Mouse (Mus musculus) stomach, postnatal 0 days (tissue): ENCODE data around the gene Srgap1. TPM values are rescaled to one million over a fixed set of nuclear protein-coding genes. Genes with fewer than 3 reads are reported as not detected.

Source experiments
- ATAC-seq: fragments of 200-750 bp; cut with Nextera tagmentation; 2 replicates; pipeline ENCODE4 v1.8.0; 2017; ENCODE audit not compliant: low FRiP score, low TSS enrichment
- DNase-seq: peaks from one replicate; pipeline ENCODE4 v3.0.0-alpha.2; 2016; ENCODE audit warnings: low spot score
- H3K27ac ChIP-seq: fragments of 300-500 bp; sonication (generic); replicated peaks from 2 replicates; pipeline ENCODE4 v1.5.1; 2014; ENCODE audit warnings: mild to moderate bottlenecking, control low read depth
- H3K27me3 ChIP-seq: fragments of 300-500 bp; sonication (generic); 2 replicates; pipeline ENCODE4 v1.6.1; 2014; ENCODE audit warnings: low read length; ENCODE audit not compliant: control insufficient read depth, insufficient read depth
- H3K36me3 ChIP-seq: fragments of 300-500 bp; sonication (generic); 2 replicates; pipeline ENCODE4 v1.6.1; 2014; ENCODE audit warnings: low read length, mixed read lengths; ENCODE audit not compliant: control insufficient read depth, insufficient read depth
- H3K4me1 ChIP-seq: fragments of 300-500 bp; sonication (generic); replicated peaks from 2 replicates; pipeline ENCODE4 v1.6.1; 2014; ENCODE audit warnings: antibody characterized with exemption; ENCODE audit not compliant: control insufficient read depth, insufficient read depth
- H3K4me2 ChIP-seq: fragments of 300-500 bp; sonication (generic); replicated peaks from 2 replicates; pipeline ENCODE4 v1.6.1; 2014; ENCODE audit warnings: low read depth, mild to moderate bottlenecking, control low read depth, moderate library complexity
- H3K4me3 ChIP-seq: fragments of 300-500 bp; sonication (generic); 2 replicates; pipeline ENCODE4 v1.5.1; 2014; ENCODE audit warnings: low read depth, low read length, control low read depth
- H3K9ac ChIP-seq: fragments of 300-500 bp; sonication (generic); 2 replicates; pipeline ENCODE4 v1.6.1; 2014; ENCODE audit warnings: mild to moderate bottlenecking, low read length, control low read depth, mixed read lengths
- H3K9me3 ChIP-seq: fragments of 300-500 bp; sonication (generic); 2 replicates; pipeline ENCODE4 v1.6.1; 2016; ENCODE audit warnings: low read length; ENCODE audit not compliant: control insufficient read depth
- CTCF ChIP-seq: IDR thresholded peaks from 2 replicates; pipeline ENCODE4 v1.5.1; 2016; ENCODE audit warnings: antibody characterized with exemption, low read depth, mild to moderate bottlenecking, moderate library complexity
- EP300 ChIP-seq: optimal IDR thresholded peaks from 2 replicates; pipeline ENCODE3; 2016; ENCODE audit warnings: antibody characterized with exemption
- WGBS: fragments of 180-500 bp; shearing (Covaris S2); extraction: QIAGEN DNeasy Blood & Tissue Kit; methylation state at CpG from one replicate; pipeline ENCODE4 v1.1.7; 2014; 5-methylcytosine and 5-hydroxymethylcytosine counted together
- polyA plus RNA-seq: library from polyadenylated mRNA; unstranded; fragments of >200 nt; fragmentation: Nextera tagmentation; extraction: Ambion mirVana; gene quantifications from 2 replicates; pipeline ENCODE4 v1.2.1, GENCODE M21; 2015

Srgap1 gene
- polyA plus RNA-seq, 1 experiment from 2014 or later = 5.2 TPM

GRCm38 (mm10) chr10:121904137-121904536, 143.0 kb downstream of the Srgap1 start:
- peak overlapping the region; percentile 77 for H3K27ac ChIP-seq
- WGBS = 12% methylated on average over 1 of the region's 1 CpGs
- no peaks in the 10 kb centered on the region for H3K4me1 ChIP-seq
- no peak for TF ChIP-seq CTCF
- TF ChIP-seq EP300 = no peak
- H3K4me3 ChIP-seq = no peak overlapping the region
- no peaks in the 10 kb centered on the region for H3K9me3 ChIP-seq
- H3K27me3 ChIP-seq = no peaks in the 10 kb centered on the region
- no peak overlapping the region for H3K4me2 ChIP-seq
- DNase-seq (peak; percentile 39), ATAC-seq (peak; percentile 92)
- H3K36me3 ChIP-seq = no peaks in the 10 kb centered on the region
- H3K9ac ChIP-seq = no peak overlapping the region

DNA sequence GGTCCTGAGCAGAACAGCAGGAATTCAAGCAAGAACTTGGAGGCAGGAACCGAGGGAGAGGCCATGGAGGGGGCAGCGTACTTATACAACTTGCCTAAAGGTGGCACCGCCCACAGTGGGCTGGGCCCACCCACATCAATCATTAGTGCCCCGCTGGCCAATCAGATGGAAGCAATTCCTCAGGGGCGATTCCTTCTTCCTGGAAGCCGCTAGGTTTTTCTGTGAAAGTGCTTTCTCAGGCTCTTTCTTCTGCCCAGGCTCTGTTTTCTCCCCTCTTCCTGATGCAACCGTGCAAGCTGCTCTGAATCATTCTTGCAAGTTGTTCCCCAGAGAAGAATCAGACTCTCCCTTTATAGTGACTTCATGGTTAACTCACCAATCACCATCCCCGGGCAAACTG, 144.5 kb downstream of the Srgap1 start:
- Histone ChIP-seq H3K27me3 (no peaks in the 10 kb centered on the region), H3K9ac (no peak overlapping the region), H3K36me3 (no peaks in the 10 kb centered on the region), H3K4me3 (no peak overlapping the region), H3K9me3 (no peaks in the 10 kb centered on the region), H3K27ac (no peak overlapping the region), H3K4me1 (no peaks in the 10 kb centered on the region), H3K4me2 (no peak overlapping the region)
- DNase-seq (peak; percentile 60), ATAC-seq (no peak; the same call in 1 of the 2 replicates)
- TF ChIP-seq CTCF (no peak), EP300 (no peak)
- 80% methylated on average over 8 of the region's 8 CpGs for WGBS

DNA sequence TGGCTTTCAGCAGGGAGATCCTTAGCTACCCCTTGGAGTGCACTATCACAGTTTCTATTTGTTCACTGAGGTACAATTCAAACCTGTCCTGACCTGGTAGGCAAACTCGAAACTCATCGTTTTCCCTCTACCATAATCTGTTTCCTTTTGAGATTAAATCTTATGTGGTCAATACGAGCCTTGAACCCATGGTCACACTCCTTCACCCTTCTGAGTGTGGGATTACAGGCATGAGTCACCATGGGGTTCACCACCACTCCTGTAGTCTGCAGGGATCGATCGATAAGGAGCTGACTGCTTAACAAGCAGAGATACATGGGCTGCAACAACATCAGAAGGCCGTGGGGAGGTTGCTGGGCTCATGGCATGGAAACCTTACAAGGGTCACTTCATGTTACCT, 146.3 kb downstream of the Srgap1 start:
- Histone ChIP-seq H3K36me3 (no peaks in the 10 kb centered on the region), H3K27me3 (no peaks in the 10 kb centered on the region), H3K4me3 (no peak overlapping the region), H3K4me1 (no peaks in the 10 kb centered on the region), H3K9me3 (no peaks in the 10 kb centered on the region), H3K9ac (no peak overlapping the region), H3K27ac (no peak overlapping the region), H3K4me2 (no peak overlapping the region)
- DNase-seq (peak; percentile 35), ATAC-seq (peak; percentile 78)
- WGBS = 69% methylated on average over 6 of the region's 6 CpGs
- TF ChIP-seq EP300 = no peak
- TF ChIP-seq CTCF = no peak

DNA sequence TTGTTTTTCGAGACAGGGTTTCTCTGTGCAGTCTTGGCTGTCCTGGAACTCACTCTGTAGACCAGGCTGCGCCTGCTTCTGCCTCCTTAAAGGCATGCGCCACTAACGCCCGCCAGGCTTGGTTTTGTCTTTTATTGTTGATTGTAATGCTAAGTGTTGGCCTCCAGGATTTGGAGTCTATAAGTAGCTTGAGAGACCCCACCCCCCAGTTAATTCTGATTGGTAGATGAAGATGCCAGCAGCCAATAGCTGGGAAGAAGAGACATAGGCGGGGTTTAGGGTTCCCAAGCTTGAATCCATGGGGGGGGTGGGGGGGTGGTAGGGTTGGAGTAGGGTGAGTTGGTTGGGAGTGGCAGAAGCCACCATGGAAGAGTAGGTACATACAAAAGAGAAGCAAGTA, 147.4 kb downstream of the Srgap1 start:
- DNase-seq = no peak
- TF ChIP-seq EP300 = no peak
- TF ChIP-seq CTCF = no peak
- Histone ChIP-seq H3K4me3 (no peak overlapping the region), H3K4me1 (no peaks in the 10 kb centered on the region), H3K27me3 (no peaks in the 10 kb centered on the region), H3K27ac (no peak overlapping the region), H3K36me3 (no peaks in the 10 kb centered on the region), H3K9me3 (no peaks in the 10 kb centered on the region), H3K4me2 (no peak overlapping the region), H3K9ac (no peak overlapping the region)
- ATAC-seq = no peak
- whole genome bisulfite sequencing = 96% methylated on average over 6 of the region's 6 CpGs

GRCm38 (mm10) chr10:121897835-121898370, 149.2 kb downstream of the Srgap1 start:
- TF ChIP-seq CTCF (no peak), EP300 (no peak)
- Histone ChIP-seq H3K4me2 (no peak overlapping the region), H3K9me3 (no peaks in the 10 kb centered on the region), H3K4me1 (no peaks in the 10 kb centered on the region), H3K27ac (no peak overlapping the region), H3K9ac (no peak overlapping the region), H3K4me3 (no peak overlapping the region), H3K36me3 (no peaks in the 10 kb centered on the region), H3K27me3 (no peaks in the 10 kb centered on the region)
- WGBS = 96% methylated on average over 2 of the region's 2 CpGs
- ATAC-seq = no peak
- no peak for DNase-seq

DNA sequence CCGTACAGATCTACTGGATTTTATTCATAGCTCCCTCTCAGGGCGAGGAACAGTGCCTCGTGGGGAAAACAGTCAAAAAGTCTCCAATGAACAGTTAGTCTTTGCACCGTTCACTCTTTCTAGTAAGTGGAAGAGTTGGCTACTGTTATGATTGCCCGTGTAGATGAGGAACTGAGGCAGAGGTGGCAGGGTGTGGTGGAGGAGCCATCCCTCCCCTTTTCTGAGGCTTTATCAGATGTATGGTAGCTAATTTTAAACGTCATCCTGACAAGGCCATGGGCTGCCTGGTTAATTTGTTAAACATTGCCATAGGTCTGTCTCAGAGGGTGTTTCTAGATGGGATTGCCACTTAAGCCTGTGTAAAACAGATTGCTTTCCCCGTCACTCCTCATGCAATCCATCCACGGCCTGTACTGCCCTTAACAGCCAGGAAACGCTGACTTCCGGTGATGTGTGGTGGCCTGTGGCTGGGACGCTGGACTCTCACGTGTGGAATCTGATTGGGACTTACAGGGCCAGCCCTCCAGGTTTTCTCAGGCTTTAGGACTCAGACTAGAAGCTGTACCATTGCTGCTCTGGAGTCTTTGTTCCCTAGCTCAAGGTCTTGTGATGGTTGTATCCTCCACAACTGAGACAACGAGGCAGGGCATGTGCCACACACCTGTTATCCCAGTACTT, 155.6 kb downstream of the Srgap1 start:
- H3K9me3 ChIP-seq = no peaks in the 10 kb centered on the region
- no peak overlapping the region for H3K4me3 ChIP-seq
- no peak overlapping the region for H3K9ac ChIP-seq
- no peak for TF ChIP-seq CTCF
- no peak for TF ChIP-seq EP300
- ATAC-seq (no peak), DNase-seq (no peak)
- H3K27ac ChIP-seq = no peak overlapping the region
- H3K27me3 ChIP-seq = no peaks in the 10 kb centered on the region
- no peak overlapping the region for H3K4me2 ChIP-seq
- WGBS = 66% methylated on average over 13 of the region's 13 CpGs
- H3K36me3 ChIP-seq = no peaks in the 10 kb centered on the region
- no peaks in the 10 kb centered on the region for H3K4me1 ChIP-seq
